Mouse (Mus musculus) embryonic facial prominence, embryonic 10.5 days (tissue): ENCODE data around the gene Sap18b. TPM values are rescaled to one million over a fixed set of nuclear protein-coding genes. Genes with fewer than 3 reads are reported as not detected.
A peak's percentile ranks its signal among the peaks of the same experiment; 100 is the strongest.

Source experiments
- DNase-seq: peaks from one replicate; pipeline ENCODE4 v3.0.0-alpha.2; 2017; ENCODE audit warnings: low spot score
- H3K27ac ChIP-seq: fragments of 300-500 bp; sonication (generic); replicated peaks from 2 replicates; pipeline ENCODE4 v1.5.1; 2016; ENCODE audit warnings: mild to moderate bottlenecking
- H3K27me3 ChIP-seq: fragments of 300-500 bp; sonication (generic); replicated peaks from 2 replicates; pipeline ENCODE4 v1.6.1; 2016; ENCODE audit warnings: low read depth, mild to moderate bottlenecking; ENCODE audit not compliant: poor library complexity, severe bottlenecking
- H3K36me3 ChIP-seq: fragments of 300-500 bp; sonication (generic); replicated peaks from 2 replicates; pipeline ENCODE4 v1.6.1; 2016; ENCODE audit warnings: mild to moderate bottlenecking, moderate library complexity
- H3K4me1 ChIP-seq: fragments of 300-500 bp; sonication (generic); 2 replicates; pipeline ENCODE4 v1.6.1; 2016
- H3K4me3 ChIP-seq: fragments of 300-500 bp; sonication (generic); 2 replicates; pipeline ENCODE4 v1.5.1; 2016; ENCODE audit warnings: mild to moderate bottlenecking, moderate library complexity
- H3K9me3 ChIP-seq: fragments of 300-500 bp; sonication (generic); 2 replicates; pipeline ENCODE4 v1.6.1; 2016; ENCODE audit warnings: mild to moderate bottlenecking
- whole genome bisulfite sequencing: fragments of 180-500 bp; shearing (Covaris S2); methylation state at CpG from one replicate; pipeline ENCODE4 v1.1.7; 2016; 5-methylcytosine and 5-hydroxymethylcytosine counted together
- polyA plus RNA-seq: library from polyadenylated mRNA; unstranded; fragments of >200 nt; fragmentation: Nextera tagmentation; extraction: Ambion mirVana; gene quantifications from 2 replicates; pipeline ENCODE4 v1.2.1, GENCODE M21; 2016

Gene Sap18b
- polyA plus RNA-seq, 1 experiment from 2014 or later: 381 TPM

- H3K36me3 ChIP-seq: peaks cover 5% of the 10 kb centered on the region; the same call in 1 of the 2 replicates
- 69% methylated on average over 3 of the region's 3 CpGs for WGBS
Observed at GRCm38 (mm10) chr8:95830144-95830543, 5.0 kb downstream of the Sap18b start.

GRCm38 (mm10) chr8:95832603-95833434 lies 7.7 kb downstream of the Sap18b start:
- H3K9me3 ChIP-seq: no peaks in the 10 kb centered on the region
- 16% methylated on average over 16 of the region's 16 CpGs for WGBS
- H3K27ac ChIP-seq: peak overlapping the region; percentile 85
- peak; percentile 86 for DNase-seq
- peaks cover 18% of the 10 kb centered on the region for H3K4me1 ChIP-seq
- peak overlapping the region; percentile 62 for H3K4me3 ChIP-seq
- no peaks in the 10 kb centered on the region for H3K27me3 ChIP-seq
- H3K36me3 ChIP-seq: peaks cover 21% of the 10 kb centered on the region

More at GRCm38 (mm10) chr8:95830144-95830543, 5.0 kb downstream of the Sap18b start:
- no peak for DNase-seq
- H3K27me3 ChIP-seq: no peaks in the 10 kb centered on the region
- H3K27ac ChIP-seq: no peak overlapping the region
- no peaks in the 10 kb centered on the region for H3K9me3 ChIP-seq
- H3K4me1 ChIP-seq: peaks cover 18% of the 10 kb centered on the region
- no peak overlapping the region for H3K4me3 ChIP-seq

DNA sequence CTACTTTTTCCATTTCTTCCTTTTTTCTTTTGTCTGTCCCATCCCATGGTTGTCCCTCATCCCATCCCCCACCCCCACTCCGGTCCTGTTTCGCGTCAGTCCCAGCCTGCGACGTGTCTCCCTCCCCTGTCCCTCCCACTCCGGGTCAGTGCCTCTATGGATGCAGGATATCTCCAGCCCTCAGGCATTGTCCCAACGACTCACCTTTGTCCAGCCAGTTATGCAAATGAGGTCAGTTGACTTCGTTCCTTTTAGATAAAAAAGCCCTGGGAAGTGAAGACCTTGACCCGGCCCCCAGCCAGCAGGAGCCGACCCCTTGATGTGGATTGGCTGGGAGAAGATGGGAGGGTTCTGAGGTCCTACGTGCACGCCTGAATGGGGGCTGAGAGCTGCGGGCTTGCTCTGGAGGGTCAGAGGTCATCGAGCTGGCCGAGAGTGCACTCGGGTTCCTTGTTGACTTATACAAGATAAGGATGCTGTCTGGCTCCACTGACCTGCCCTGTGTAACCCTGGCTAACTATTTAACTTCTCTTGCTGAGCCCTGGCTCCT lies 8.4 kb downstream of the Sap18b start:
- under 1% methylated on average over 16 of the region's 16 CpGs for WGBS
- H3K9me3 ChIP-seq: no peaks in the 10 kb centered on the region
- peaks cover 18% of the 10 kb centered on the region for H3K4me1 ChIP-seq
- no peaks in the 10 kb centered on the region for H3K27me3 ChIP-seq
- peaks cover 21% of the 10 kb centered on the region for H3K36me3 ChIP-seq
- peak; percentile 80 for DNase-seq
- peak overlapping the region; percentile 85 for H3K27ac ChIP-seq
- H3K4me3 ChIP-seq: peak overlapping the region; percentile 62

DNA sequence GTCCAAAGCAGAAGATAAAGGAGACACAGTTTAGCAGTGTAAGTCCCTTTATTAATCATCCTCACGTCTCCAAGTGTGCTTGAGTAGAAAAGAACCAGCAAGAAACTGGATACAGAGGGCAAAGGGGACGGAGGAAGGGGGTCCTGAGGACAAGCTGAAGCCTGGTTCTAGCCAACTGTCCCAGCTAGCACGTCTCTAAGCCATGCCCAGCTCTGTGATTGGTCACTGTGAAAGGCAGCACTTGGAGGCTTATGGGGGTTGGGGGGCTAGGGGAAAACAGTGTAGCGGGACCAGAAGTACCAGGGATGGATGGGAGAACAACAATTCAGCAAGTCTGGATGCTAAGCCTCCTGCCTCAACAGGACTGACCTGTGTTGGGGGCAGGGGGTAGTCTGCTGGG lies 10.7 kb downstream of the Sap18b start:
- H3K4me1 ChIP-seq: peaks cover 18% of the 10 kb centered on the region
- no peak overlapping the region for H3K27ac ChIP-seq
- H3K9me3 ChIP-seq: no peaks in the 10 kb centered on the region
- H3K27me3 ChIP-seq: no peaks in the 10 kb centered on the region
- peaks cover 41% of the 10 kb centered on the region for H3K36me3 ChIP-seq
- DNase-seq: no peak
- 82% methylated on average over 4 of the region's 4 CpGs for WGBS
- no peak overlapping the region for H3K4me3 ChIP-seq

DNA sequence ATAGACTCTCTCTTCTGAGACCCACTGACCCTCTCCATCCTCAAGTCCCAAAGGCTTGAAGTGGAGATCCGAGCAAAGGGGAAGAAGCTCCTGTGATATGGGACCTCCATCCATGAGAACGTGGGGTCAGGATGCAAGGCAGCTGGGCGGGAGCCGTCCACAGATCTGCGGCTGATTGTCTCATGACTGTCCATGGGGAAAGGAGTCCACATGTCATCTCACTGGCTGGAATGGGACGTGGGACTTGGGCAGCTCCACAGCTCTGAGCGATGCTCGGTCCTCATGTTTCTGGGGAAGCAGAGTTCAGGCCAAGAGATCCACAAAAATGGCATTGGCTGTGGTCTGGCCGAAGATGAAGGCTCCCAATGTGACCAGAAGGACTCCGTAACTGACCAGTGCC lies 12.1 kb downstream of the Sap18b start:
- H3K27ac ChIP-seq: no peak overlapping the region
- H3K4me3 ChIP-seq: no peak overlapping the region
- no peaks in the 10 kb centered on the region for H3K9me3 ChIP-seq
- DNase-seq: no peak
- 92% methylated on average over 10 of the region's 10 CpGs for WGBS
- peaks cover 18% of the 10 kb centered on the region for H3K4me1 ChIP-seq
- no peaks in the 10 kb centered on the region for H3K27me3 ChIP-seq
- peaks cover 51% of the 10 kb centered on the region for H3K36me3 ChIP-seq

DNA sequence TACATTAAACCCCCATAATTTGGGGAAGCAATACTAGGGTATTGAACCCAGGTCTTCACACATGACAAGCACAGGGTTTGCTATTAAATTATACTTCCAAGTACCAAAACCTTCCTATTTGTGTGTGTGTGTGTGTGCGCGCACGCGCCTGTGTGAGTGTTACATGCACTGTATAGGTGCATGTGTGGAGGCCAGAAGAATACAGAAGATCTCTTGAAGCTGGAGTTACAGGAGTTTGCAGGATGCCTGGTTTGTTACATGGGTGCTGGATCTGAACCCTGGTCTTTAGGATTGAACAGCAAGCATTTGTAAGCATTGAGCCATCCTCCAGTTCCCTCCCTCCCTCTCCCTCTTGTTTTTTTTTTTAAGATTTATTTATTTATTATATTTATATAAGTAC lies 14.1 kb downstream of the Sap18b start:
- Histone ChIP-seq H3K9me3 (no peaks in the 10 kb centered on the region), H3K4me3 (no peak overlapping the region), H3K36me3 (peaks cover 69% of the 10 kb centered on the region), H3K4me1 (no peaks in the 10 kb centered on the region), H3K27me3 (no peaks in the 10 kb centered on the region), H3K27ac (no peak overlapping the region)
- WGBS: 96% methylated on average over 4 of the region's 4 CpGs
- no peak for DNase-seq

- Histone ChIP-seq H3K4me1 (no peaks in the 10 kb centered on the region), H3K9me3 (no peaks in the 10 kb centered on the region), H3K4me3 (no peak overlapping the region), H3K36me3 (peaks cover 86% of the 10 kb centered on the region), H3K27ac (no peak overlapping the region), H3K27me3 (no peaks in the 10 kb centered on the region)
- 89% methylated on average over 15 of the region's 15 CpGs for WGBS
- no peak for DNase-seq
Observed at GRCm38 (mm10) chr8:95841436-95841835, 16.3 kb downstream of the Sap18b start.

DNA sequence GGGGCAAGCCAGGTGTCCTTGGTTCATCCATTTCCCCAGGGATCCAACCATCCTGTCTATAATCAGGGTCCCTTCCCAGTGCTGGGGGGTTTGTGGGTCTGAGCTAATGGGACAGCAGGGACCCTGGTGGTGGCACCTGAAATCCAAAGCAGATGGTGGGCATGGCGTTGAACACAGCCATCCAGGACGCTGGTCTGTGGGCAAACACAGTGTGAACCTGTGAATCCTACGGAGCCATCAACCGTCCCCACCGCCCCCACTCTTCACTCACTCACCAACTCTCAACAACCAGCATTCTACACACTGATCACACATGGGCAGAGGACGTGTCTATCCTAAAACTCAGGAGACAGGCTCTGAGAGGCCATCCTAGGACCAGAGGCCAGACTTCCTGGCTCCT lies 18.8 kb downstream of the Sap18b start:
- no peaks in the 10 kb centered on the region for H3K27me3 ChIP-seq
- 94% methylated on average over 6 of the region's 6 CpGs for WGBS
- no peaks in the 10 kb centered on the region for H3K9me3 ChIP-seq
- no peaks in the 10 kb centered on the region for H3K4me1 ChIP-seq
- no peak overlapping the region for H3K4me3 ChIP-seq
- no peak for DNase-seq
- H3K27ac ChIP-seq: no peak overlapping the region
- H3K36me3 ChIP-seq: peaks cover 81% of the 10 kb centered on the region

- Histone ChIP-seq H3K27me3 (no peaks in the 10 kb centered on the region), H3K36me3 (peaks cover 72% of the 10 kb centered on the region), H3K4me3 (no peak overlapping the region), H3K9me3 (no peaks in the 10 kb centered on the region), H3K4me1 (no peaks in the 10 kb centered on the region), H3K27ac (no peak overlapping the region)
- 94% methylated on average over 7 of the region's 7 CpGs for WGBS
- no peak for DNase-seq
Observed at GRCm38 (mm10) chr8:95845026-95845425, 19.9 kb downstream of the Sap18b start.

GRCm38 (mm10) chr8:95848061-95848551 lies 23.0 kb downstream of the Sap18b start:
- Histone ChIP-seq H3K9me3 (no peaks in the 10 kb centered on the region), H3K27ac (no peak overlapping the region), H3K4me3 (no peak overlapping the region), H3K4me1 (peaks cover 10% of the 10 kb centered on the region), H3K36me3 (peaks cover 45% of the 10 kb centered on the region), H3K27me3 (no peaks in the 10 kb centered on the region)
- no peak for DNase-seq
- 81% methylated on average over 24 of the region's 24 CpGs for WGBS

DNA sequence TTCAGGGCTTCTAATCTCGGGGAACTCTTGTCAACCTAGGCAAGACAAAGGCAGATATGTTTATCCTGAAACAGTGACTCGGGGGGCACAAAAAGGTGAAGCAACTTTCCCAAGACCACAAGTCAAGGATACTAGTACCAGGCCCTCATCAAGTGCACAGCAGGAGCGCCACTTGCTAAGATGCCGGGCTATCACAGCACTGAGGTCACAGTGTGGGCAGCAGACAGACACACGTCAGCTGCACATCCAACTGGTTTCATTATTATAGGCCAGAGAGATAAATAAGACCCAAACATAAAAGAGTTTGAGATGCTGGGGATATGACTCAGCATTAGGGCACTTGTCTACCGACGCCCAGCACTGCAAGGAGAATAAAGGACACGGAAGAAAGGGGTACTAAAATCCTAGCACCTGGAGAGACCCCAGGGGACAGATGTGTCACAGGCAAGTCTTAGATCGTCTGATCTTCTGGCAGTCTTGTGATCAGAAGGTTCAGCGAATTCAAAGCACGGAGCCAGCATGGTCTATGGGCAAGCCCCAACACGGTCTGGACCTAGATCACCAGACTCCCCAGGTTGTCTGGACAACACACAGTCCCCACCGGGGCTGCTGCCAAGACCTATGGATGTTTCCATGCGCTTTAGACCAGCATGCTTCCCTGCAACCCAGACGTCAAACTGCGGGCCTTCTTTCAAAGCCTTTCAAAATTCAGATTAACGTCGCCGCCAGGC lies 23.8 kb downstream of the Sap18b start:
- no peak overlapping the region for H3K4me3 ChIP-seq
- no peaks in the 10 kb centered on the region for H3K27me3 ChIP-seq
- no peaks in the 10 kb centered on the region for H3K9me3 ChIP-seq
- 91% methylated on average over 19 of the region's 19 CpGs for WGBS
- peaks cover 13% of the 10 kb centered on the region for H3K4me1 ChIP-seq
- DNase-seq: no peak
- H3K36me3 ChIP-seq: peaks cover 37% of the 10 kb centered on the region
- H3K27ac ChIP-seq: no peak overlapping the region

GRCm38 (mm10) chr8:95850326-95850725 lies 25.2 kb downstream of the Sap18b start:
- Histone ChIP-seq H3K27ac (no peak overlapping the region), H3K4me3 (no peak overlapping the region), H3K27me3 (no peaks in the 10 kb centered on the region), H3K9me3 (no peaks in the 10 kb centered on the region), H3K36me3 (peaks cover 22% of the 10 kb centered on the region), H3K4me1 (peaks cover 13% of the 10 kb centered on the region)
- DNase-seq: no peak
- 93% methylated on average over 2 of the region's 2 CpGs for WGBS
